Mouse (Mus musculus) olfactory bulb, adult 2 months (tissue): ENCODE measurements around the gene Tmx4.

Experiments
- CTCF ChIP-seq: fragments of 200-500 bp; IDR thresholded peaks from 2 replicates; pipeline ENCODE4 v1.5.1; 2012; ENCODE audit warnings: low read depth, mild to moderate bottlenecking, low read length, moderate library complexity; ENCODE audit not compliant: insufficient read depth
- POLR2A ChIP-seq: fragments of 200-500 bp; IDR thresholded peaks from 2 replicates; pipeline ENCODE4 v1.6.1; 2012; ENCODE audit warnings: mild to moderate bottlenecking, low read depth, low read length, moderate library complexity; ENCODE audit not compliant: insufficient read depth

GRCm38 (mm10) chr2:134691055-134691454 lies 47.1 kb upstream of the Tmx4 start:
- TF ChIP-seq CTCF, result no peak
- TF ChIP-seq POLR2A, result no peak
